Mouse (Mus musculus): Measurements from ENCODE around the gene Rab11fip5.

The Rab11fip5 gene

GRCm38 (mm10) chr6:85348133-85348532 is 26.3 kb downstream of the Rab11fip5 start:
- no peak for DNase-seq (ENCODE audit: low spot score in 2 of 2)

- peak; percentile 78 to 90 for DNase-seq (ENCODE audit: low spot score in 2 of 2)
These were observed 28.3 kb downstream of the Rab11fip5 start for GRCm38 (mm10) chr6:85346028-85346634.

- no peak for DNase-seq (ENCODE audit: low spot score in 2 of 2)
These were observed 29.5 kb downstream of the Rab11fip5 start for GRCm38 (mm10) chr6:85344929-85345328.

- DNase-seq (ENCODE audit: low spot score in 2 of 2): no peak
These were observed 31.4 kb downstream of the Rab11fip5 start for GRCm38 (mm10) chr6:85343027-85343426.

GRCm38 (mm10) chr6:85341814-85342501 is 32.5 kb downstream of the Rab11fip5 start:
- DNase-seq (ENCODE audit: low spot score in 2 of 2): peak in 1 of 2 experiments; percentile 55

- no peak for DNase-seq (ENCODE audit: low spot score in 2 of 2)
These were observed 34.2 kb downstream of the Rab11fip5 start for GRCm38 (mm10) chr6:85340184-85340583.

- peak; percentile 49 to 80 for DNase-seq (ENCODE audit: low spot score in 2 of 2)
These were observed 35.0 kb downstream of the Rab11fip5 start for GRCm38 (mm10) chr6:85339273-85339901.

- no peak for DNase-seq (ENCODE audit: low spot score in 2 of 2)
These were observed 37.5 kb downstream of the Rab11fip5 start for GRCm38 (mm10) chr6:85336944-85337343.

GRCm38 (mm10) chr6:85335352-85335751 is 39.1 kb downstream of the Rab11fip5 start:
- DNase-seq (ENCODE audit: low spot score in 2 of 2): no peak

- DNase-seq (ENCODE audit: low spot score in 2 of 2): peak in 1 of 2 experiments; percentile 55
These were observed 39.6 kb downstream of the Rab11fip5 start for GRCm38 (mm10) chr6:85334851-85335250.

GRCm38 (mm10) chr6:85334251-85334650 is 40.2 kb downstream of the Rab11fip5 start:
- no peak for DNase-seq (ENCODE audit: low spot score in 2 of 2)

- peak in 1 of 2 experiments; percentile 60 for DNase-seq (ENCODE audit: low spot score in 2 of 2)
These were observed 40.7 kb downstream of the Rab11fip5 start for GRCm38 (mm10) chr6:85333732-85334131.

- DNase-seq (ENCODE audit: low spot score in 2 of 2): peak; percentile 92 to 96
These were observed 41.3 kb downstream of the Rab11fip5 start, which contains the start of gene Sfxn5 for GRCm38 (mm10) chr6:85333000-85333669. TSS of gene Sfxn5 (minus strand) at chr6:85333422.

GRCm38 (mm10) chr6:85332351-85332999 is 42.0 kb downstream of the Rab11fip5 start:
- DNase-seq (ENCODE audit: low spot score in 2 of 2): peak in 1 of 2 experiments; percentile 69

- DNase-seq (ENCODE audit: low spot score in 2 of 2): no peak
These were observed 42.7 kb downstream of the Rab11fip5 start for GRCm38 (mm10) chr6:85331736-85332135.

GRCm38 (mm10) chr6:85331221-85331735 is 43.2 kb downstream of the Rab11fip5 start:
- peak in 1 of 2 experiments; percentile 58 for DNase-seq (ENCODE audit: low spot score in 2 of 2)

- no peak for DNase-seq (ENCODE audit: low spot score in 2 of 2)
These were observed 44.7 kb downstream of the Rab11fip5 start for GRCm38 (mm10) chr6:85329666-85330185.

- DNase-seq (ENCODE audit: low spot score in 2 of 2): no peak
These were observed 47.9 kb downstream of the Rab11fip5 start for GRCm38 (mm10) chr6:85326564-85326963.

- DNase-seq (ENCODE audit: low spot score in 2 of 2): no peak
These were observed 49.3 kb downstream of the Rab11fip5 start for GRCm38 (mm10) chr6:85325109-85325508.

GRCm38 (mm10) chr6:85320445-85320866 is 54.0 kb downstream of the Rab11fip5 start:
- DNase-seq (ENCODE audit: low spot score in 2 of 2): no peak

- DNase-seq (ENCODE audit: low spot score in 2 of 2): no peak
These were observed 58.2 kb downstream of the Rab11fip5 start for GRCm38 (mm10) chr6:85316211-85316610.
